Mouse (Mus musculus): ENCODE measurements around the gene Scd3.

Gene Scd3

DNA sequence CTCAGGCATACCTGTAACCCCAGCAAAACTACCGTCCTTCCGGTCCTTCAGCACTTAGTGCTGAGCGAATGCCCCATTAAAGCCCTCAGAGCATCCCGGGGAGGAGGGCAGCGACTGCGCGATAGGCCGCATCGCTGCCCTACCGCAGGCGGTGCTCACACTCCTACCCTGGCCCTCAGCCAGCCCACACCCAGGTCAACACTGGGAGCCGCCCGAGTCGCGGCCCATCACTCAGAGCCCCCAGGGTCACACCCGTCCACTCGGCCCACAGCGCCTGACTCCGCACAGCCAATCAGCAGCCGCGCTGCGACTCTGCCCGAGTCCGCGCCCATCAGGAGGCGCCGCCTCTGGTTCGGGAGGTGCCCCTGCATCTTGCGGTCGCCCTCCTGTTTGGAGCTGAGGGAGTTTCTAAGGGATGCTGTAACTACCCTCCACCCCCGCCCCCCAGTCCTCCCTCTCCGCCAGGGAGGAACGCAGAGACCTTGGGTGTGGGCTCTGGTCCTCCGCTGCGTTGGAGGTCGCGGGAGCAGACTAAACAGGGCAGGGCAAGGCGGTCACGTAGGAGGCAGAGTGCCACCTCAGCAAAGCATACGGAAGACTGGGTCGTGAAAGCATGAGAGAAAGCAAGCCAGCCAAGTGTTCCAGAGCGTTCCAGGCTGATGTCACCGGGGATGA, 63.9 kb downstream of the Scd3 start:
- in situ Hi-C loops (cut with MboI, MseI): no loop called here

GRCm38 (mm10) chr19:44267499-44268002, 64.5 kb downstream of the Scd3 start:
- in situ Hi-C loops (cut with MboI, MseI): no loop called here

GRCm38 (mm10) chr19:44273711-44274110, 70.6 kb downstream of the Scd3 start:
- in situ Hi-C loops (cut with MboI, MseI): no loop called here

- in situ Hi-C loops (cut with MboI, MseI): no loop called here
These were observed 71.4 kb downstream of the Scd3 start for GRCm38 (mm10) chr19:44274452-44274851.

DNA sequence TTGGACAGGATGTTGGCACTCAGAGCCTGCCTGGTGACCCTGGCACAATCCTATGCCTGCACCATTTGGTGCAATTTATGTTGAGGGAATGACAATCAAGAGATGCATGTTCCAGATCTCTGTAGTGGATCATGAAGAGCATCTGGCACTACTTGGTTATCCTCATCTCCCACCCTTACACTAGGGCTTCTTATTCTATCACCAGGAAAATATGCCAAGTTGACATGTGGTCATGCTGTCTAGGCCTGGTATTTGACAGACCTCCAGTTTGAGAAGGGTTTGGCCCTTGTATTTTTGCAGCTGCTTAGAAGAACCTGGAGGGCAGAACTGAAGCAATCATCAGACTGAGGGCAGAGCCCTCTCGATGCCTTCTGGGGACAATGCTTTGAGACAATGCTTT, 72.3 kb downstream of the Scd3 start:
- in situ Hi-C loops (cut with MboI, MseI): loop anchor here (25.0 kb wide), 1 partner anchor 1762 kb away; the partner anchor contains the start of genes Ldb1 and Pprc1

DNA sequence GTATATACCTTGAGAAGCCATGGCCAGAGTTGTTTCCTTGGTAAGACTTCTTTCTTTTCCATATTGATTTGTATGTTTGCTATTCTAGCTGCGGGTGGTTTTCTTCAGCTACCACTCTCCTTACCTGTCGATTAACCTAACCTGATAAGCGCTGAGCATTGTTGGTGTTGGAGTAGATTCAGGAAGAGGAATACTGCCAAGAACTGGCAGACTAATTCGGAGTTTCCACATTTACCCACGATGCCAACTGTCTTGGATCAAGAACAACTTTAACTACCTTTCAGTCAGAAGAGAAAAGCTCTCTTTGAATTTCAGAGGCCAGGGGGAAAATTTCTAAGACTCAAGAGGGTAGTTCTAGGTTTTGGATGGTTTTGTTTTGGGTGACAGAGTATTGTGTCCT, 73.8 kb downstream of the Scd3 start:
- in situ Hi-C loops (cut with MboI, MseI): loop anchor here (25.0 kb wide), 1 partner anchor 1760 kb away; the partner anchor contains the start of genes Ldb1 and Pprc1

DNA sequence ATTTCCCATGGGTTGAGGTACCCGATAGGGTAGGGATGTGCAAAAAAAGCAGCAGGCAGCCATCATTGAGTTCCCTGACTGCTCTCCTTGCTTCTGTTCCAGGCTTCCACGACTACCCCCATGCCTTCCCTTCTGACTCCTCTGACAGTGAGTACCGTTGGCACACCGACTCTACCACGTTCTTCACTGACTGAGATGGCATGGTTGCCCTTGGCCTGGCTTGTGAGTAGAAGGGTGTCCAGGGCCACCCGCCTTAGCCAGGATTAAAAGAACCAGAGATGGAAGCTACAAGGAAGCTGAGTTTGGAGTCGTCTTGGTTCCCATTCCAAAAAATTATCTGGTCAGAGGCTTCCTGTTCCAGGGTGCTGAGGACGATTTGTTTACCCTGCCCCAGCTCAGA, 74.9 kb downstream of the Scd3 start:
- in situ Hi-C loops (cut with MboI, MseI): loop anchor here (25.0 kb wide), 1 partner anchor 1759 kb away; the partner anchor contains the start of genes Ldb1 and Pprc1

DNA sequence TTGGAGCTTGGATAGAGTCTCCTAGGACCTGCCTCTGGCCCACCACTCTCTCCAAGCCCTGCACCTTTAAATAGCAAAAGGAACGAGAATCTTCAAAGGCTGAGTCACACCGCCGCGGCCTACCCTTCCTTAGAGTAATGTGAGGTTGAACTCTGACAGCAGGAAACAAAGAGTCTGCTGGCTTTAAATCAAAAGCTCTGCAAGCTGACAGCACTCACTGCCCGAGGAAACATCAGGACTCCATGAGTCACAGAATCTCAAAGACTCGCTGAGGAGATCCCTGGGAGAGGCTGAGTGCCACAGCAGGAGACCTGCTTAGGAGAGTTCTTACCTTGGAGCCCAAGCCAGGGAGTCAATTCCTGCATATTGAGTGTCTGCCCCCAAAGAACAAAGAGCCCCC, 77.7 kb downstream of the Scd3 start:
- in situ Hi-C loops (cut with MboI, MseI): loop anchor here (25.0 kb wide), 1 partner anchor 1757 kb away; the partner anchor contains the start of genes Ldb1 and Pprc1

DNA sequence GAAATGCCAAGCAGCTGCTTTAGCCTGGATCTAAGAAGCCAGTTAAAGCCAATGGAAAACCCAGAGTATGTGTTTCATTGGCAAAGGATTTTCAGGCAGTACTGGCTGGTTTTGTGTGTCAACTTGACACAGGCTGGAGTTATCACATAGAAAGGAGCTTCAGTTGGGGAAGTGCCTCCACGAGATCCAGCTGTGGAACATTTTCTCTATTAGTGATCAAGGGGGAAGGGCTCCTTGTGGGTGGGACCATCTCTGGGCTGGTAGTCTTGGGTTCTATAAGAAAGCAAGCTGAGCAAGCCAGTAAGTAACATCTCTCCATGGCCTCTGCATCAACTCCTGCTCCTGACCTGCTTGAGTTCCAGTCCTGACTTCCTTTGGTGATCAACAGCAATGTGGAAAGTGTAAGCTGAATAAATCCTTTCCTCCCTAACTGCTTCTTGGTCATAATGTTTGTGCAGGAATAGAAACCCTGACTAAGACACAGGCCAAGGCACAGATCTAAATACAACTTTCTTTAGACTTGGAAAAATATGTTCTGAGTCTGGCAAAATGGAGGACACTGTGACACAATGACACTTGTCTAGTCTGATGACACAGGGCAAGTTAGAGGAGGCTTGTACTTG, 78.9 kb downstream of the Scd3 start:
- in situ Hi-C loops (cut with MboI, MseI): loop anchor here (25.0 kb wide), 1 partner anchor 1755 kb away; the partner anchor contains the start of genes Ldb1 and Pprc1

- in situ Hi-C loops (cut with MboI, MseI): loop anchor here (25.0 kb wide), 1 partner anchor 1755 kb away; the partner anchor contains the start of genes Ldb1 and Pprc1
These were observed 79.6 kb downstream of the Scd3 start for GRCm38 (mm10) chr19:44282534-44283156.

DNA sequence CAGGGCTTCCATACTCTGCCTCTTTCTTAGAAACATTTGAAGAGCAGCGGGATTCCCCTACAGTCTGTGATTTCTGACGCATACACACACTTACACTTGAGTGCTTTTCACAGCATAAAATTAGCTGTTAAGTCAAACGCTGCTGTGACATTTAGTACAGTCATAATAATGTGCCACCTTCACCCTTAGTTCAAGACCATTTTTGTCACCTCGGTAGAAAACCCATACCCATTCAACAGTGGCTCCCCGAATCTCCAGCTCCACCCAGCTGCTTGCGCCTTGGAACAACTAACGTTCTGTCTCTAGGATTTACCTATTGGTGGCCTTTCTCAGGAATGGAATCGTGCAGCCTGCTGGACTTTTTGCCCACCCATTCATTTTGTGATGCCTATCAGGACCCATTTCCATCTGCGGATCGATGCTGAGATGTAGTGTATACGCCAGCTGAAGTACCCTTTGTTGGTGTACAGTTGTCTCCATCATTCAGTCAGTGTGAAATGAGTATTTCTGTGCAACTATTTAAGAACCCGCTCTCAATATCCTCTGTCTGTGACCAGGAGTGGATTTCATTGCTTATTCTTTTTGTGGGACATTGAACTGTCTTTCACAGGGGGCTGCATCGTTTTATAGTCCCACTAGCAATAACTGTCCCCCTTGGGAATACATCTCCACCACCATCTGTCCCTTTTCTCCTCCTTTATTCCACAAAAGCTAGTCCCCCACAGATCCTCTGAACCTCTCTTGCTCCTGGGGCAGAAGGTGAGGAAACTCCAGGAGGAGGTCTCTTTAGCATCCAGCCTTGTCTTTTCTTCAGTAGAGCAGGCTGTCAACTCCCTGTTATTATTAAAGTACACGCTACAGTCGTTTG, 80.3 kb downstream of the Scd3 start:
- in situ Hi-C loops (cut with MboI, MseI): loop anchor here (25.0 kb wide), 1 partner anchor 1754 kb away; the partner anchor contains the start of genes Ldb1 and Pprc1

DNA sequence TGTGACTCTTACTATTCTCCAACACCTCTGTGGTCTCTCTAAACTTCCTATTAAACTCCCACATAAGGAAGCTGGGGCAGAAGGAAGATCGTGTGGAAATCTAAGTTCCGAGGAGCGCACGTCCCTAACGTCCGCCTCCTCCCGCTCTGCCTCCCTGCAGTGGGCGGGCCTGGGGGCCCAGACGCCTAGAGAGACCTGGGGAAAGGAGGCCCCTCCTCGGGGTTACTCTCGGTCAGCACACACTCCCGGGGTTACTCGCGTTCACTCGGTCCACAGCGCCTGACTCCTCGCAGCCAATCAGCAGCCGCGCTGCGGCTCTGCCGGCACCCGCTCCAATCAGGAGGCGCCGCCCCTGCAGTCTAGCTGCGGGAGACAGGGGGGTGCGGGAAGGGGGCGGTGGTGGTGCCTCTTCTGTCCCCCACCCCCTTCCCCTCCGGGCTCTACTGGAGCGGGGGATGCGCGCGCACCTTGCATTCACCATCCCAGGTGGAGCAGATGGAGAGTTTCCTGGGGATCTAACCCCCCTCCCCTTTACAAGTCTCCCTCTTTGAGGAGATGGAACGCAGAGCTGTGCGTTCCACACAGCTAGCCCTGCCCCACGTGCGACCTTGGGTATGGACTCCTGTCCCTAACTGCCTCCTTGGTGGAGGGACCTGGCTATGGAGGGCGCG, 81.1 kb downstream of the Scd3 start:
- in situ Hi-C loops (cut with MboI, MseI): loop anchor here (25.0 kb wide), 1 partner anchor 1753 kb away; the partner anchor contains the start of genes Ldb1 and Pprc1

- in situ Hi-C loops (cut with MboI, MseI): loop anchor here (25.0 kb wide), 1 partner anchor 1753 kb away; the partner anchor contains the start of genes Ldb1 and Pprc1
These were observed 81.7 kb downstream of the Scd3 start for GRCm38 (mm10) chr19:44284723-44285122.

- in situ Hi-C loops (cut with MboI, MseI): loop anchor here (25.0 kb wide), 1 partner anchor 1752 kb away; the partner anchor contains the start of genes Ldb1 and Pprc1
These were observed 82.5 kb downstream of the Scd3 start for GRCm38 (mm10) chr19:44285554-44285953.

- in situ Hi-C loops (cut with MboI, MseI): loop anchor here (25.0 kb wide), 1 partner anchor 1751 kb away; the partner anchor contains the start of genes Ldb1 and Pprc1
These were observed 83.0 kb downstream of the Scd3 start for GRCm38 (mm10) chr19:44286109-44286508.

DNA sequence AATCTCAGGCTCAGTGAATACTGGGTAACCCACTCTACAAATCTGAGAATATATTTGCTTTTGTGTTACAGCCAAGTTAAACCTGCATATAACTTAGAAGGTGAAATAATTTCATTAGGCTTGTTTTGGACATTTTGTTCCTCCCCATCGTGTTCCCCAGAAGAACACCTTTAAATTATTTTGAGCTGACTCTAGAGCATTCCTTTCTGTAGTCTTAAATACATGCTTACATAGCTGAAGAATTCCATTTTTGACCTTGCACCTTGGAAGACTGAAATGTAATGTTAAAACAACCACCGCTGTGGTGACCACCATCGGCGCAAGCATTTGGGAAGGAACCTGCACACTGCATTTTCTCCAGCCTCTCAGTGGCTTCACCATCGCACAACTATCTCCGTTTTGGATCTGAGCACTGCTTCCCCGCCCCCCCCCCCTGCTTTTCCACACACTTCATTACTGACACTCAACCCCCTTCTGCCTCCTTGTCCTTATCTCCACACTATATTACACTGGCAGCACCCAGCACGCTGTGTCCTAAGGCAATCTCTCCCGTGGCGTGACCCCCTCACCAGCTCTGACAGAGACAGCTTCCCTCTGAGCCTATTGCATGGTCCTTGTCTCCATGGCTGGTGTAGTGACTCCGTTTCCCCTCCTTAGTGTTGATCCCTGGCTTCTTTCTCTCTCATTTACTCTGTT, 84.5 kb downstream of the Scd3 start:
- in situ Hi-C loops (cut with MboI, MseI): loop anchor here (25.0 kb wide), 1 partner anchor 1750 kb away; the partner anchor contains the start of genes Ldb1 and Pprc1

GRCm38 (mm10) chr19:44292083-44292482, 89.0 kb downstream of the Scd3 start:
- in situ Hi-C loops (cut with MboI, MseI): loop anchor here (25.0 kb wide), 1 partner anchor 1745 kb away; the partner anchor contains the start of genes Ldb1 and Pprc1

GRCm38 (mm10) chr19:44292483-44292882, 89.4 kb downstream of the Scd3 start:
- in situ Hi-C loops (cut with MboI, MseI): loop anchor here (25.0 kb wide), 1 partner anchor 1745 kb away; the partner anchor contains the start of genes Ldb1 and Pprc1
